Comparison of ENCODE assay signal across 8 mouse cellular contexts in genomic region chr4:83302887-83303827, GRCm38 (mm10). TPM values are rescaled to one million over a fixed set of nuclear protein-coding genes. Genes with fewer than 3 reads are reported as not detected.
DNase-seq lines count a peak whose midpoint lies in the region; ATAC-seq and TF ChIP-seq lines count a peak whose summit lies in the region.

No protein-coding gene starts in this region.

- no peak overlapping the region for H3K9ac ChIP-seq in intestine, embryonic 15.5 days

- peak; percentile 66 for ATAC-seq in intestine, embryonic 15.5 days

- H3K27me3 ChIP-seq in intestine, embryonic 15.5 days (replicated peaks) = no peaks in the 10 kb centered on the region

- TF ChIP-seq POLR2A in cortical plate, adult 2 months (IDR thresholded peaks at IDR 0.05; ENCODE audit: extremely low read depth, insufficient read depth, low read length) = no peak

- TF ChIP-seq CTCF in cortical plate, adult 2 months (IDR thresholded peaks at IDR 0.05; ENCODE audit: extremely low read depth, insufficient read depth, low read length) = peak; percentile 65

- H3K9me3 ChIP-seq in intestine, embryonic 15.5 days = no peaks in the 10 kb centered on the region

- H3K4me2 ChIP-seq in intestine, embryonic 15.5 days (replicated peaks) = no peak overlapping the region

- H3K4me1 ChIP-seq in cortical plate, adult 2 months (ENCODE audit: control insufficient read depth, insufficient read depth, low read length) = peaks cover 7% of the 10 kb centered on the region; the same call in 1 of the 2 replicates
- H3K4me1 ChIP-seq in intestine, embryonic 15.5 days (replicated peaks) = peaks cover 5% of the 10 kb centered on the region; the same call in 1 of the 2 replicates

- WGBS in intestine, embryonic 15.5 days = 36% methylated on average over 13 of the region's 13 CpGs

- H3K27ac ChIP-seq in cortical plate, adult 2 months (ENCODE audit: insufficient read depth, low read length) = no peak overlapping the region
- no peak overlapping the region for H3K27ac ChIP-seq in intestine, embryonic 15.5 days

- H3K4me3 ChIP-seq in cortical plate, adult 2 months (ENCODE audit: insufficient read depth, low read length) = no peak overlapping the region
- H3K4me3 ChIP-seq in intestine, embryonic 15.5 days (replicated peaks) = no peak overlapping the region

- peak; percentile 69 for DNase-seq in 3134 (ENCODE audit: extremely low read depth, insufficient read length, low spot score)
- peak; percentile 90 for DNase-seq in adipocyte (ENCODE audit: low spot score)
- peak; percentile 56 for DNase-seq in gastrocnemius, postnatal 10 days
- DNase-seq in left cerebral cortex, postnatal 10 days (ENCODE audit: extremely low spot score in 1 of 2, low spot score in 2 of 2) = peak; percentile 76 to 82
- DNase-seq in mesoderm, embryonic 11.5 days (ENCODE audit: low read depth, low spot score) = peak; percentile 86
- peak; percentile 59 for DNase-seq in right cerebral cortex, postnatal 4 days

- intact Hi-C loops in left cerebral cortex, postnatal 10 days (cut with DNase I) = loop anchor here (10.0 kb wide), 1 partner anchor 112 kb away; the partner anchor contains the start of gene Snapc3

- no peaks in the 10 kb centered on the region for H3K36me3 ChIP-seq in intestine, embryonic 15.5 days

RNA-seq across cellular contexts. Expression of gene Ttc39b, which starts 20.9 kb away (rescaled TPM):
- 19.6 and 20.8 TPM in 2 replicates for polyA plus RNA-seq in cortical plate, adult 2 months (2012; rRNA removed)
- 10 to 100 TPM in 1 of 2 experiments, 1 to 10 TPM in 1; 7.3 to 10.5 TPM for total RNA-seq in gastrocnemius, postnatal 10 days (2021)
- 2.0 and 2.1 TPM in 2 replicates for polyA plus RNA-seq in intestine, embryonic 15.5 days (2015; fragmentation: Nextera tagmentation; extraction: Ambion mirVana)
- 10 to 100 TPM; 27.5 to 29.6 TPM for total RNA-seq in left cerebral cortex, postnatal 10 days (2021)
